17 mouse cellular contexts compared by ENCODE assay signal in genomic region chr4:80589438-80589837, GRCm38 (mm10).
"Had no signal": no experiment of that assay in that cellular context is flagged by ENCODE, and none has a peak within 500 bp of the region (broad histone marks: within the 10 kb centered on the region; RNA-seq: fewer than 3 reads in every experiment).

No protein-coding gene starts in this region.

- ATAC-seq: liver, embryonic 12.5 days; liver, postnatal 0 days; lung, postnatal 0 days; midbrain, embryonic 13.5 days; midbrain, embryonic 15.5 days; midbrain, embryonic 16.5 days had no signal

- DNase-seq: left cerebral cortex, postnatal 4 days; liver; liver, embryonic 13.5 days; liver, postnatal 0 days; lung, adult 18-20 months; lung, adult 2 months; lung, embryonic 14.5 days; lung, postnatal 10 days; lung, postnatal 14 days; lung, postnatal 36 days; lung, postnatal 4 days; midbrain, embryonic 14.5 days had no signal
